Mouse (Mus musculus): ENCODE data around the gene Fis1. TPM values are rescaled to one million over a fixed set of nuclear protein-coding genes. Genes with fewer than 3 reads are reported as not detected.

The Fis1 gene
- 100 to 1,000 TPM; 176 to 197 TPM for total RNA-seq (2021)
- 150 and 152 TPM in 2 replicates for polyA plus RNA-seq (2012; rRNA removed)
- long read RNA-seq, transcript Fis1-201 (5 exons, 786 nt), result major isoform, 86 of 95 reads
- long read RNA-seq, partial matches to known transcripts, result 1 of 95 reads
- long read RNA-seq, other reads (novel, unspliced or antisense), result 5 of 95 reads

GRCm38 (mm10) chr5:136953015-136953414 lies at the start of gene Fis1:
Fis1 (plus strand) TSS chr5:136953275.
- Histone ChIP-seq H3K27ac (peak within 1 kb of the TSS; percentile 86), H3K36me3 (ENCODE audit: control insufficient read depth, insufficient read depth, low read length) (no peaks in the 10 kb centered on the region), H3K9ac (ENCODE audit: low read depth, low read length) (peak within 1 kb of the TSS; percentile 74), H3K79me2 (replicated peaks; ENCODE audit: control insufficient read depth, insufficient read depth, low read length) (no peaks in the 10 kb centered on the region; the same call in 1 of the 2 replicates), H3K4me3 (peak within 1 kb of the TSS; percentile 93), H3K27me3 (ENCODE audit: control insufficient read depth, insufficient read depth, low read length) (no peaks in the 10 kb centered on the region), H3K4me1 (ENCODE audit: control insufficient read depth, insufficient read depth, low read length) (peaks cover 4% of the 10 kb centered on the region)
- under 1% methylated on average over 23 of the region's 23 CpGs for WGBS
- intact Hi-C loops (cut with DNase I), result loop anchor here (1.0 kb wide), 1 partner anchor 9 kb away; no protein-coding TSS in a partner anchor
- TF ChIP-seq CTCF (IDR thresholded peaks at IDR 0.05) (peak; percentile 13; the same call in 1 of the 2 replicates), EP300 (IDR thresholded peaks at IDR 0.05; ENCODE audit: insufficient read depth, low read depth, low read length) (0 out of 2 replicates have a peak, but pooled peaks have one; percentile 26), POLR2A (IDR thresholded peaks at IDR 0.05; ENCODE audit: insufficient read depth, low read depth, low read length) (peak; percentile 69)
- peak; percentile 96 to 97 for DNase-seq

DNA sequence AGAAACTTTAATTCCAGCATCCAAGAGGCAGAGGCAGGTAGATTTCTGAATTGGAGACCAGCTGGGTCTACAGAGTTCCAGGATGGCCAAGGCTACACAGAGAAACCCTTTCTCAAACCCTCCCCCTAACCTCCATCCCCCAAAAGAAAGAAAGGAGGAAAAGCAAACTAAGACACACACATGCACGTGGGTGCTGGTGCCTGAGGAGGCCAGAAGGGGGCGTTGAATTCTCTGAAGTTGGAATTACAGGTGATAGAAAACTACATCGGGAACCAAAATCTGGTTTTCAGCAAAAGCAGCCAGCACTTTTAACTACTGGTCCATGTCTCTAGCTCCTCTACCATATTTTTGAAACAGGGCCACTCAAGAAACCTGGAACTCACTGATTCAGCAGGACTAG lies 48.5 kb upstream of the Fis1 start:
- no peaks in the 10 kb centered on the region for H3K36me3 ChIP-seq (ENCODE audit: control insufficient read depth, insufficient read depth, low read length)
- no peak overlapping the region for H3K27ac ChIP-seq
- 59% methylated on average over 3 of the region's 3 CpGs for WGBS
- H3K79me2 ChIP-seq (replicated peaks; ENCODE audit: control insufficient read depth, insufficient read depth, low read length), result no peaks in the 10 kb centered on the region
- no peaks in the 10 kb centered on the region for H3K27me3 ChIP-seq (ENCODE audit: control insufficient read depth, insufficient read depth, low read length)
- H3K4me3 ChIP-seq, result no peak overlapping the region
- intact Hi-C loops (cut with DNase I), result no loop called here
- no peaks in the 10 kb centered on the region; the same call in 1 of the 2 replicates for H3K4me1 ChIP-seq (ENCODE audit: control insufficient read depth, insufficient read depth, low read length)
- TF ChIP-seq POLR2A (IDR thresholded peaks at IDR 0.05; ENCODE audit: insufficient read depth, low read depth, low read length), result no peak
- no peak for TF ChIP-seq CTCF (IDR thresholded peaks at IDR 0.05)
- no peak for TF ChIP-seq EP300 (IDR thresholded peaks at IDR 0.05; ENCODE audit: insufficient read depth, low read depth, low read length)
- H3K9ac ChIP-seq (ENCODE audit: low read depth, low read length), result no peak overlapping the region
- DNase-seq, result no peak

GRCm38 (mm10) chr5:136905630-136906029 lies 47.4 kb upstream of the Fis1 start:
- H3K36me3 ChIP-seq (ENCODE audit: control insufficient read depth, insufficient read depth, low read length), result no peaks in the 10 kb centered on the region
- TF ChIP-seq POLR2A (IDR thresholded peaks at IDR 0.05; ENCODE audit: insufficient read depth, low read depth, low read length), result no peak
- TF ChIP-seq EP300 (IDR thresholded peaks at IDR 0.05; ENCODE audit: insufficient read depth, low read depth, low read length), result no peak
- TF ChIP-seq CTCF (IDR thresholded peaks at IDR 0.05), result peak; percentile 70
- no peaks in the 10 kb centered on the region for H3K79me2 ChIP-seq (replicated peaks; ENCODE audit: control insufficient read depth, insufficient read depth, low read length)
- no peak overlapping the region for H3K9ac ChIP-seq (ENCODE audit: low read depth, low read length)
- no peak overlapping the region for H3K27ac ChIP-seq
- H3K4me3 ChIP-seq, result no peak overlapping the region
- intact Hi-C loops (cut with DNase I), result no loop called here
- H3K4me1 ChIP-seq (ENCODE audit: control insufficient read depth, insufficient read depth, low read length), result no peaks in the 10 kb centered on the region; the same call in 1 of the 2 replicates
- WGBS, result 45% methylated on average over 7 of the region's 7 CpGs
- peak in 1 of 2 experiments; percentile 37 for DNase-seq
- H3K27me3 ChIP-seq (ENCODE audit: control insufficient read depth, insufficient read depth, low read length), result no peaks in the 10 kb centered on the region

DNA sequence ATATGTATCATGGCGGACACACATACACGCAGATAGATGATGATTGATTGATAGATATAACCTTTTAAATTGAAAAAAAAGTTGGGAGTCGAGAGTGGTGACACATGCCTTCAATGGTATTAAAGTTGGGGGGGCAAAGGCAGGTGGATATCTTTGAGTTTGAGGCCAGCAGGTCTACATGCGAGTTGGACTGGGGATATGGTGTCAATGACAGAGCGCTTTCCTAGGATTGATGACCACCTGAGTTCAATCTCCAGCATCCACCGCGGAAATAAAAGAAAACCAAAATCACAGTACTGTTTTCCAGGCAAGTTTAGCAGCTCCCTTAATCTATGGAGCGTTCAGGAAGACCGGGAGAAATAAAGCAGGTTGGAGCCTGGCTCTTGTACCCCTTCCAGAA lies 45.5 kb upstream of the Fis1 start:
- H3K9ac ChIP-seq (ENCODE audit: low read depth, low read length), result no peak overlapping the region
- no peaks in the 10 kb centered on the region for H3K79me2 ChIP-seq (replicated peaks; ENCODE audit: control insufficient read depth, insufficient read depth, low read length)
- TF ChIP-seq CTCF (IDR thresholded peaks at IDR 0.05), result no peak
- TF ChIP-seq EP300 (IDR thresholded peaks at IDR 0.05; ENCODE audit: insufficient read depth, low read depth, low read length), result no peak
- TF ChIP-seq POLR2A (IDR thresholded peaks at IDR 0.05; ENCODE audit: insufficient read depth, low read depth, low read length), result no peak
- H3K4me3 ChIP-seq, result peak overlapping the region; percentile 71
- WGBS, result 43% methylated on average over 9 of the region's 9 CpGs
- no peaks in the 10 kb centered on the region for H3K36me3 ChIP-seq (ENCODE audit: control insufficient read depth, insufficient read depth, low read length)
- H3K27ac ChIP-seq, result peak overlapping the region; percentile 53; the same call in 1 of the 2 replicates
- no peaks in the 10 kb centered on the region; the same call in 1 of the 2 replicates for H3K4me1 ChIP-seq (ENCODE audit: control insufficient read depth, insufficient read depth, low read length)
- intact Hi-C loops (cut with DNase I), result no loop called here
- no peak for DNase-seq
- H3K27me3 ChIP-seq (ENCODE audit: control insufficient read depth, insufficient read depth, low read length), result no peaks in the 10 kb centered on the region

DNA sequence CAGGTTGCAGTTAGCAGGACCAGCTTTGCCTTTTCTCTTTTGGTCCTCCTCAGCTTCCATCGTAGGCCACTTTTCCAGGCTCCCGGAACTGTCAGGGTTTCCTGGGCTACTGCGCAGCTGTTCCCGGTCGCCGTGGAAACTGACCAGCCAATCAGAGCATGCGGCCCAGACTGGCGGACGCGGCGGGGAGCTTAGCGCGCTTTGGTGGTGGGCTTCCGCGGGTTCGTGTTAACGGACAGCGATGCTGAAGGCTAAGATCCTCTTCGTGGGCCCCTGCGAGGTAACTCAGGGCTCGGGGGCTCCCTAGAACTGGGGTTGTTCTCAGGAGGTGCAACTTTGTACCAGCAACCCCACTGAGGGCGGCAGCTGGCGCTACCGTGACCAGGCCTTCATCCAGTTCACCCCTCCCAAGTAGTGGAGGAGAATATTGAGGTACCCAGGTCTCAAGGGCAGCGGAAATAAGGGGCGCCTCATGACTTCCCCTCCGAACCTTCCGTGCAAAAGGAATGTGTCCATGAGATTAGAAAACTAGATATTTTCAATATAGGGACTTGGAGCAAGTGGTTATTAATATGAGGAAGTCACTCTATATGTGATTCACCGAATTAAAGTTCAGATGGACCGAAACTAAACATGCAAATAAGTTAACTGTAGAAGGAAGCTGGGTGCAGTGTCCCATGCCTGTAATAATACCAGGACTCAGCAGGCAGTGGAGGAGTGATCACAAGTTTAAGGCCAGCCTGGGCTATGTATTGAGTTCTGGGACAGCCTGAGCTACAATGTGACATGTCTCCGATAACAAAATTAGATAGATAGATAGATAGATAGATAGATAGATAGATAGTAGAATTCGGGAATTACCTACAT lies 44.9 kb upstream of the Fis1 start, which contains the start of gene Ift22:
Gene Ift22, plus strand, starts transcription at position 160 of the 867 bp plus-strand sequence.
- H3K79me2 ChIP-seq (replicated peaks; ENCODE audit: control insufficient read depth, insufficient read depth, low read length), result no peaks in the 10 kb centered on the region
- H3K9ac ChIP-seq (ENCODE audit: low read depth, low read length), result peak within 1 kb of the TSS; percentile 71
- WGBS, result 7% methylated on average over 32 of the region's 32 CpGs
- no peaks in the 10 kb centered on the region for H3K36me3 ChIP-seq (ENCODE audit: control insufficient read depth, insufficient read depth, low read length)
- TF ChIP-seq POLR2A (IDR thresholded peaks at IDR 0.05; ENCODE audit: insufficient read depth, low read depth, low read length) (0 out of 2 replicates have a peak, but pooled peaks have one; percentile 17), CTCF (IDR thresholded peaks at IDR 0.05) (no peak), EP300 (IDR thresholded peaks at IDR 0.05; ENCODE audit: insufficient read depth, low read depth, low read length) (peak; percentile 85)
- H3K27me3 ChIP-seq (ENCODE audit: control insufficient read depth, insufficient read depth, low read length), result no peaks in the 10 kb centered on the region
- intact Hi-C loops (cut with DNase I), result no loop called here
- peak; percentile 93 to 96 for DNase-seq
- no peaks in the 10 kb centered on the region; the same call in 1 of the 2 replicates for H3K4me1 ChIP-seq (ENCODE audit: control insufficient read depth, insufficient read depth, low read length)
- peak within 1 kb of the TSS; percentile 71 for H3K4me3 ChIP-seq
- H3K27ac ChIP-seq, result peak within 1 kb of the TSS; percentile 53; the same call in 1 of the 2 replicates
